ENCODE assay signal across 18 mouse cellular contexts in genomic region chr17:63403801-63404415, GRCm38 (mm10).
DNase-seq lines count a peak whose midpoint lies in the region; ATAC-seq and TF ChIP-seq lines count a peak whose summit lies in the region.
"Had no signal": no experiment of that assay in that cellular context is flagged by ENCODE, and none has a peak within 500 bp of the region (broad histone marks: within the 10 kb centered on the region; RNA-seq: fewer than 3 reads in every experiment).

No protein-coding gene starts in this region.

- peaks cover 13% of the 10 kb centered on the region; the same call in 1 of the 2 replicates for H3K79me2 ChIP-seq in liver, adult 2 months (ENCODE audit: control insufficient read depth, insufficient read depth, low read length)

- H3K4me3 ChIP-seq in intestine, postnatal 0 days (ENCODE audit: low read depth, low read length), result no peak overlapping the region
- no peak overlapping the region for H3K4me3 ChIP-seq in intestine, embryonic 16.5 days (ENCODE audit: low read length)
- H3K4me3 ChIP-seq in liver, adult 2 months (ENCODE audit: insufficient read depth, low read depth, low read length), result no peak overlapping the region
- H3K4me3 ChIP-seq in liver, postnatal 0 days (ENCODE audit: low read depth, low read length), result no peak overlapping the region
- H3K4me3 ChIP-seq: embryonic facial prominence, embryonic 10.5 days; left cerebral cortex, adult 2 months; limb, embryonic 10.5 days; liver, embryonic 12.5 days; lung, embryonic 15.5 days had no signal

- H3K4me2 ChIP-seq in intestine, postnatal 0 days (replicated peaks; ENCODE audit: low read depth), result no peak overlapping the region
- H3K4me2 ChIP-seq in intestine, embryonic 16.5 days (ENCODE audit: low read depth, low read length), result no peak overlapping the region
- H3K4me2 ChIP-seq in liver, postnatal 0 days (ENCODE audit: low read depth, low read length), result no peak overlapping the region
- H3K4me2 ChIP-seq: liver, embryonic 12.5 days; lung, embryonic 15.5 days had no signal

- no peaks in the 10 kb centered on the region for H3K36me3 ChIP-seq in intestine, postnatal 0 days (ENCODE audit: control insufficient read depth, insufficient read depth)
- no peaks in the 10 kb centered on the region for H3K36me3 ChIP-seq in intestine, embryonic 16.5 days (ENCODE audit: control insufficient read depth, insufficient read depth, low read length)
- H3K36me3 ChIP-seq in liver, adult 2 months (ENCODE audit: control insufficient read depth, insufficient read depth, low read length), result no peaks in the 10 kb centered on the region
- H3K36me3 ChIP-seq in liver, postnatal 0 days (replicated peaks; ENCODE audit: insufficient read depth, low read length), result no peaks in the 10 kb centered on the region
- H3K36me3 ChIP-seq: embryonic facial prominence, embryonic 10.5 days; limb, embryonic 10.5 days; liver, embryonic 12.5 days; lung, embryonic 15.5 days had no signal

- H3K27me3 ChIP-seq in intestine, postnatal 0 days (replicated peaks; ENCODE audit: control insufficient read depth, insufficient read depth, low read length), result no peaks in the 10 kb centered on the region
- no peaks in the 10 kb centered on the region for H3K27me3 ChIP-seq in intestine, embryonic 16.5 days (replicated peaks; ENCODE audit: control insufficient read depth, insufficient read depth, low read length)
- H3K27me3 ChIP-seq in liver, adult 2 months (ENCODE audit: control insufficient read depth, insufficient read depth, low read length), result no peaks in the 10 kb centered on the region
- no peaks in the 10 kb centered on the region for H3K27me3 ChIP-seq in liver, postnatal 0 days (ENCODE audit: insufficient read depth, low read length)
- H3K27me3 ChIP-seq: liver, embryonic 12.5 days; lung, embryonic 15.5 days had no signal

- TF ChIP-seq POLR2A in liver, adult 2 months (IDR thresholded peaks at IDR 0.05; ENCODE audit: extremely low read depth, insufficient read depth, low read length), result no peak

- no peak for TF ChIP-seq EP300 in liver, postnatal 0 days (IDR thresholded peaks at IDR 0.05; ENCODE audit: low read depth)

- H3K9ac ChIP-seq in intestine, postnatal 0 days (ENCODE audit: low read depth, low read length), result no peak overlapping the region
- H3K9ac ChIP-seq in intestine, embryonic 16.5 days (ENCODE audit: low read depth, low read length), result no peak overlapping the region
- H3K9ac ChIP-seq in liver, adult 2 months (ENCODE audit: low read depth, low read length), result no peak overlapping the region
- no peak overlapping the region for H3K9ac ChIP-seq in liver, postnatal 0 days (replicated peaks)
- H3K9ac ChIP-seq: liver, embryonic 12.5 days; lung, embryonic 15.5 days had no signal

- no peaks in the 10 kb centered on the region for H3K9me3 ChIP-seq in intestine, postnatal 0 days (ENCODE audit: control insufficient read depth)
- no peaks in the 10 kb centered on the region for H3K9me3 ChIP-seq in intestine, embryonic 16.5 days (ENCODE audit: control insufficient read depth, low read length)
- no peaks in the 10 kb centered on the region for H3K9me3 ChIP-seq in liver, postnatal 0 days (ENCODE audit: low read length)
- H3K9me3 ChIP-seq: embryonic facial prominence, embryonic 10.5 days; limb, embryonic 10.5 days; liver, embryonic 12.5 days; lung, embryonic 15.5 days had no signal

- 0 out of 2 replicates have a peak overlapping the region, but pooled peaks have one; percentile 5 for H3K27ac ChIP-seq in intestine, postnatal 0 days (ENCODE audit: low read depth, low read length)
- no peak overlapping the region for H3K27ac ChIP-seq in intestine, embryonic 16.5 days (ENCODE audit: low read length)
- H3K27ac ChIP-seq in liver, adult 2 months (replicated peaks; ENCODE audit: insufficient read depth, low read depth, low read length), result peak overlapping the region; percentile 29; the same call in 1 of the 2 replicates
- H3K27ac ChIP-seq in liver, postnatal 0 days (ENCODE audit: low read depth), result no peak overlapping the region
- H3K27ac ChIP-seq: embryonic facial prominence, embryonic 10.5 days; hindbrain, postnatal 0 days; left cerebral cortex, adult 2 months; liver, embryonic 12.5 days had no signal

- peak; percentile 77 for DNase-seq in liver, adult 2 months (ENCODE audit: extremely low read depth, low read depth, low spot score)
- DNase-seq in liver, postnatal 0 days, result no peak
- peak; percentile 31 for DNase-seq in Muller cell, postnatal 12 days (ENCODE audit: inconsistent ontology term)
- DNase-seq in frontal cortex, postnatal 36 days (ENCODE audit: low spot score in 2 of 2), result no peak
- DNase-seq: adrenal gland, adult 8-10 months; cerebellum, adult 11 months; cerebellum, postnatal 25 days; heart, postnatal 4 days; thymus, postnatal 36 days had no signal

- 0 out of 2 replicates have a peak, but pooled peaks have one; percentile 10 for TF ChIP-seq CTCF in intestine, postnatal 0 days (IDR thresholded peaks at IDR 0.05; ENCODE audit: low read depth)
- TF ChIP-seq CTCF in liver, adult 2 months (IDR thresholded peaks at IDR 0.05; ENCODE audit: low read depth, low read length), result no peak
- TF ChIP-seq CTCF in liver, postnatal 0 days (IDR thresholded peaks at IDR 0.05; ENCODE audit: low read depth), result no peak

- no peak for ATAC-seq in intestine, postnatal 0 days
- ATAC-seq in intestine, embryonic 16.5 days, result no peak
- ATAC-seq in liver, postnatal 0 days, result no peak
- ATAC-seq in inflammation-experienced regulatory T-cells, adult 6 months, result peak; percentile 73
- ATAC-seq: hindbrain, postnatal 0 days; liver, embryonic 12.5 days had no signal

- H3K4me1 ChIP-seq in intestine, postnatal 0 days (replicated peaks; ENCODE audit: control insufficient read depth, insufficient read depth, low read length), result peaks cover 15% of the 10 kb centered on the region; the same call in 1 of the 2 replicates
- H3K4me1 ChIP-seq in intestine, embryonic 16.5 days (ENCODE audit: control insufficient read depth, insufficient read depth, low read length), result peaks cover 12% of the 10 kb centered on the region
- peaks cover 20% of the 10 kb centered on the region for H3K4me1 ChIP-seq in liver, adult 2 months (ENCODE audit: control insufficient read depth, insufficient read depth, low read length)
- peaks cover 15% of the 10 kb centered on the region for H3K4me1 ChIP-seq in liver, postnatal 0 days (ENCODE audit: insufficient read depth)

Comparison
In these comparisons a context has a peak if more than half of its experiments do, and no peak if none do; other contexts are left out.
1. H3K27ac ChIP-seq: peak in intestine, postnatal 0 days (single experiment) and liver, adult 2 months (single experiment); none in intestine, embryonic 16.5 days (single experiment) and liver, postnatal 0 days (single experiment).
2. DNase-seq: peak in liver, adult 2 months (single experiment) and Muller cell, postnatal 12 days (single experiment); none in liver, postnatal 0 days (single experiment) and frontal cortex, postnatal 36 days (0 of 2).